Mouse (Mus musculus) heart, postnatal 4 days (tissue): ENCODE measurements around the gene Zfp213. TPM values are rescaled to one million over a fixed set of nuclear protein-coding genes. Genes with fewer than 3 reads are reported as not detected.
"Not testable (repeated sequence)": the region's sequence is repeated elsewhere in the genome, so short reads cannot be mapped to it uniquely, and the experiment has no call there.

Experiments
- DNase-seq: peaks from one replicate; pipeline ENCODE4 v3.0.0; 2021
- total RNA-seq, 2 experiments: library from RNA; stranded (reverse); gene quantifications; 2 replicates each; pipeline ENCODE4 v1.2.3; 2021

The Zfp213 gene
- total RNA-seq, 2 experiments from 2014 or later = 5.8 to 6.3 TPM

DNA sequence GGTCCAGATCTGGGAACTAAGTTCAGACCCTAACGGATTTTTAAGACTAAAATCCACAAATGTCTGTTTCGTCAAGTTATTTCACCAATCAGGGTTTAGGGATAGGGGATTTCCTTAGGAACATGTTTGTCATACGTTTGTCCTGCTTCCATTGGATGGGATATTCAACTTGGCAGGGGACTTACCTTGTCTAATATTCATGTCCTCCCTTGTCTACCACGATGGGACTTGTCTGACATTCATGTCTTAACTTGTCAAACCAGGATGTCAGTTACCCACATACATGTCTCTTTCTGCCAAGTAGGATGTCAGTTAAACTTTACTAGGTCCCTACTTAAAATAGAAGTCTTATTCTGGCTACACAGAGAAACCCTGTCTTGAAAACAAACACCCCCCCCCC lies 20.1 kb downstream of the Zfp213 start:
- no peak for DNase-seq

DNA sequence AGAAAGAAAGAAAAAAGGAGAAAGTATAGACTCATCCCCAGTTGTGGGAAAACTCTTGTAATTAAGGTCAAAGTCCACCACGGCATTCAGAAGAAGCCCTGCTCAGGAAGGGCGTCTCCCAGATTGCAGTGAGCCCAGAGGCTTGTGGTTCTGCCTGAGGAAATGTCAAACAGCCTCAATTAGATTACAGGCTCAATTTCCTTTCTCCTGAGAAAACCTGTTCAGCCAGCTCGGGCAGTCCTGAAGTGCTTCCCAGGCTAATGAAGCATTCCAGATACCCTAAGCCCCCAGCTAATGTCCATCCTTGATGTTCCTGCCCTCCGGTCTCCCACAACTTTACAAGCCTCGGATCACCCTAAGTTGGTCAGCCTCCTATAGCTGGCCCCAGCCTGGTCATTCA lies 20.7 kb downstream of the Zfp213 start:
- DNase-seq = no peak

DNA sequence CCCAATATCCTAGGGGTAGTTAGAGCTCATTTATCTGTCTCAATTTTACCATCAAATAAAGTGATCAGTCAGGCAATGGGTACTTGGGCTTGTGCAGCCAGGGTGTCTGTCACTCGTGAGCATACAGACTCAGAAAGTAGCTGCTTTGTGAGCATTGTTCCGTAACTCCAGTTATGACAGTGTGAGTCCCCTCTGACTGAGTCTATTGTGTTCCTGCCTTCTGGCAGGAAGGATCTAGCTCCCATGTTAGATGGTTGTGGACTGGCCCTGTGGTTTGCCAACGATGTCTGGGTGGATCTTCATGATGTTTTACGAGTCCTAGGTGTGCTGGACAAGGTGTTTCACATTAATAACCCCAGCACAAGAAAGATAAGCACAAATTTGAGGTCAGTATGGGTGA lies 21.2 kb downstream of the Zfp213 start:
- no peak for DNase-seq

DNA sequence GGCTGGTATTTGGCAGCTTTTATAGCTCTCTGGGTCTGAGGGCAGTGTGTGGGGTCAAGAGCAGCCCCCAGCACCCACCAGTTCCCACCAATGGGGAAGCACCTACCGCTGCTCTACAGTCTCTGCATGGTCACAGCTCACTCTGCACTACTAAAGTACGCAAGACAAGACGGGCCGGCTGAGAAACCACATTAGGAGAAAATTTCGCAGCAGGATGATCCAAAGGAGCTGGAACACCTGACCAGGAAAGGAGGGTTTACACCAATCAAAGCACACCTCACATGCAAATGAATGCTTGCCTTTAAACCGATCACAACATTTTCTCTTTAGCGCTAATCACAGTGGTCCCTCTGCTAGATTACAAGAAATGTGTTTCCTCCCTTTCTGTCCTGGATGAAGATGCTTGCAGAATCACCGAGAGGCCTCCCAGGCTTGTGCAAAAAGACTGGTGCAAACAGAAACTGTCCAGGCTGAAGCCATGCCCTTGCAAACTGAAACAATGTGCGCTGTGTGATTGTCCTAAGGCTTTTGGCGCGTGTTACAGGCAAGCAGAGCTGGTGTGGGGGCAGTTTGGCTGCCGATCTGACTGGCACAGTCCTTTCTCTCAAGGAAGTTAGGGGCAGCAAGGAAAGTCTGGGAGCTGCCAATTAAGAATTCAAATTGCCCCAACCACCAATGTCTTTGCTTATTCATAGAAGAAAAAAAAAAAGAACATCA lies 21.9 kb downstream of the Zfp213 start:
- no peak for DNase-seq

DNA sequence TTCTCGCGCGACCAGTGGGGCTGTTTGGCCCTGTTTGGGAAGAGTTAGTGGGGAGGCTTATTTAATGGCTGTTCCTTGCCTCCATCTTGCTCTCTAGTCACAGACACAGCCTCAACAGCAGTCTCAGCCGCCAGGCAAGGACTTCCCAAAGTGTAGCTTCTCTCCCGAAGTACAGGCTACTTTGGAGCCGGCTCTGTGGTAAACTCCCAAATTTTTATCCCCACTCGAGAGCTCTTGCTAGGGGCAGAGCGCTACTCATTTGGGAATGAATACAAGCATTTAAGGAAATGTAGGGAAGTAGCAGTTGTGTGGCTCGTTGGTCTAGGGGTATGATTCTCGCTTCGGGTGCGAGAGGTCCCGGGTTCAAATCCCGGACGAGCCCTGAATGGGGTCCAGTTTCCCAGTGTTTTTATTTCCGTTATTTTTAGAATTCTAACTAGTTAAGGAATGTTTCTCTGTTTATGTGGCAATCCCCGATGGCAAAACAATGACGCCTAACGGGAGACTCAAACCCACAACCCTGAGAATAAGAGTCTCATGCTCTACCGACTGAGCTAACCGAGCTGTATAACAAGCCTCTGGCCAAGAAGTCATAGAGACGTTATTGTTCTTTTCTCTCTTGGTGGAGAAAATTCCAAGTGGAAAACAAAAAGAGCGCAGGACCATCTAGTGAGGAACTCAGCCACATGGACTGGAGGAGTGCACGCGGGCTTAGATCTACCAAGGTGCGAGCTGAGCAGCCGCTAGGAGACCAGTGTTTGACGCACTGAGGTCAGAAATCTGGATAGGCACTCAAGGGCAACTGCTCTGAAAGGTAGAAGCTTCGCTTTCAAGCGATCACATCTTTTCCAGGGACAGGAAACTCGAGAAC lies 23.2 kb downstream of the Zfp213 start:
- no peak for DNase-seq

DNA sequence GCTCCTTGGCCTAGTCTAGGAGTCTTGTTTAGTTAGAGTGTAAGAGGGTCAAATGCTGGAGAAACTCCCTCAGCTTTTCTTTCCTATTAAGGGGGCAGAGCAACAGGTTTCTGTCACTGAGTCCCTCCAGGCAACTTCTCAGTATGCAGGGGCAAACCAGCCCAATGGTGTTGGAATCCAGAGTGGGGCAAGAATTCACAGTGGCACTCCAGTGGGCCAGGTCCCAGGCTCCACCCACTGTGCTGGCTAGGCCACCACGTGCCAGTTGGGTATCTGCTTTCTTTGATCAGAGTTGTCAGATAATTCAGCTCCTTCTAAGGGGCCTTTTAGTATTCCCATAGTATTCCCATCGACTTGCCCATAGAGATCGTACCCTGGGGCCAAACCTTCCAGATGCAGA lies 23.9 kb downstream of the Zfp213 start:
- no peak for DNase-seq

DNA sequence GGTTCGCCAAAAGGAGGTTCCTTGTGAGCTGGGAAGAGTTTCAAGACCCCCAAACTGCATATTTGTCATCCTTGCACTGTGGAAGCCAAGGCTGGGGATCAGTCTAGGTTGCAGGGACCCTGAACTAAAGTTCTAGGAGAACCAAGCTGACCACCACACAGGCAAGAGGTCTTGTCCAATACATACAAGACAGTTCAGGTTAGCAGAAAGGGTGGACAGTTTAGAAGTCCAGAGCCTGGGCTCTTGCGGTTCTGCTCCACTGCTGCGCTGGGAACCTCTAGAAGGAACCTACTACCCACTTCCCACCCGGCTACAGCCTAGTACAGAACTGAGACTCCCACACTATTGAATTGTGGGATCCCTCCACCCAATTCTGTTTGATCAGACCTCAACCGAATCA lies 24.4 kb downstream of the Zfp213 start:
- DNase-seq = no peak

DNA sequence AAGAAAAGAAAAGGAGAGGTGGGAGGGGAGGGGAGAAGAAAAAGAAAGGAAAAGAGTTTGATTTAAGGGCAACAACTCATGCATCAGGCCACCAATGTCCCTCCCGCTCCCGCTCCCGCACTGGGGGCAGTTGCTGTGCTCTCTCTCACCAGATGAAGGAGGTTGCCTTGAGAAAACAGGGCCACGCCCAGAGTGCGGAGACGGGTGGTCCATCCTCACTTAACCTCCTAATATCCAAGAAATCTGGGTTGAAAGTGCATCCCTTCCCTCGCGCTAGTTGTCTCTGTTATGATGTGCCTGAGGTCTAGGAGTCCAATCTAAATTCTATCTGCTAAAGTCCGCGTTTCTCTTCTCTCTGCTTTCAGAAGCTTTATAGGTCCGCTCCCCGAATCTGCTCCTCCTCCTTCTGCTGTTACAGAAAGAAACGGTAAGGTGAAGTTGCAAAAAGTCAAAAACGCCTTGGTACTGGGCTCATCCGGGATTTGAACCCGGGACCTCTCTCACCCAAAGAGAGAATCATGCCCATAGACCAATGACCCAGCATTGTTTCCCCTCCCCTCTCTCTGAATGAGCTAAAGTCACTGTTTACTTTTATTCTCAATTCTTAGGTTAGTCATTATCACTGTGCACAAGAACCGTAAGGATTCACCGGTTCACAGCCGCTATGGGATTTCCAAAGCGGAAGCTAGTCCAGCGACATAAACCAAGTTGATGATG lies 25.6 kb downstream of the Zfp213 start:
- no peak for DNase-seq

DNA sequence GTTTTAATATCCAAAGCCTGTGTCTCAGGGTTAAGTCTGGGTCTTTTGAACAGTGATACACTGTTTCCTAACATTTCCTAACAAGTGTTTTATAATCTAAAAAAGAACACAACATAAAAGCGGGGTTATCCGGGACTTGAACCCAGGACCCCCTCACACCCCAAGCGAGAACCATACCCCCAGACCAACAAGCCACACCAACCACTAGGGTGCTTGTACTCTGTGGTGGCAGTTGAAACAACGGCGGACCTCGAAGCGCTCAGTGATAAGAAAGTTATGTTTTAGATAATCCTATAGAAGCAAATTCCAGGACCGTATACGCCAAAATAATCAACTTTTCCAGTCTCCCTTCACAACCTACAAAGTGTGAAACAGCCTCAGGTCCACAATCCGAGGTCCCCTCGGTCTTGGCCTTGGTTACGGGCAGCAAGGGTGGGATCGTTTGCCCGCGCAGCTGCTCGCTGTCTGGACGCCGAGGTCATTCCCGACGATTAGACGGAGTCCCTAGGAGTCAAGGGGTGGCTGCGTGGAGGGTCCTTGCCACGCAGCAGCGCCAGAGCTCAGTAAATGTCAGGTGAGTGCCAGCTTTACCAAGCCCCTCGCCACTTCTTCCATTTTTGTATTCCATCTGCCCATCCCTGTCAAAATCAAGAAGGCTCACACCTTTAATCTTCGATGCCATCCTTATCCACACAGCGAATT lies 26.3 kb downstream of the Zfp213 start:
- no peak for DNase-seq

DNA sequence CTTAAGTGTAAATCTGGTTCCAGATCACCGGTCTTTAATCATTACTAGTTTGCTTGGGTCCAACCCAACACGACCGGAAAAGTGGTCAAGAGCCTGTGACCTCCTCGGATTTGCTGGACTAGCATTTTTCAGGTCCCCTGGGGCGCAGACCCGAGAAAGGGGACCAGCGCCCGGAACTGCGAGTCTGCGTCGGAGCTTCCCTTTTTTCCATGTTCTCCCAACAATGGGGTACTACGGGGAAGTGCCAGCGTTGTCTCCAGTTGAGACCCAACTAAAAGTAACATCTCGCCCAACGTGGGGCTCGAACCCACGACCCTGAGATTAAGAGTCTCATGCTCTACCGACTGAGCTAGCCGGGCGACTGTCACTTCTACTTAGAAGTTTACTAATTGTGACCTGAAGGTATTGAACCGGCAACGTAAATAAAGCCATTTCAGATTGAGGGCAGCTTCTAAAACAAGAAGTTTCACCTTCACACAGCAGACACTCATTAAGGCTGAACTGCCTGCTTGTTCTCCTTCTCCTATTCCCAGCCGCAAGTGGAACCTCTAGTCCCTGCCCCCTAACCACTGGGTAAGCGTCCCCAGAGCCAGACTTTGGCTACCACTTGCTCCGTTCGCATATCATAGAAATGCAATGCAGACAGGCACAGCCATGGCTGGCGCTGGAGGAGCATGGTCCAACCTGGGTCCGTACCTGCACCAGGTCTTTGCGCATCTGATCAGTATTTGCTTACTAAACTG lies 28.8 kb downstream of the Zfp213 start:
- DNase-seq = peak; percentile 5

DNA sequence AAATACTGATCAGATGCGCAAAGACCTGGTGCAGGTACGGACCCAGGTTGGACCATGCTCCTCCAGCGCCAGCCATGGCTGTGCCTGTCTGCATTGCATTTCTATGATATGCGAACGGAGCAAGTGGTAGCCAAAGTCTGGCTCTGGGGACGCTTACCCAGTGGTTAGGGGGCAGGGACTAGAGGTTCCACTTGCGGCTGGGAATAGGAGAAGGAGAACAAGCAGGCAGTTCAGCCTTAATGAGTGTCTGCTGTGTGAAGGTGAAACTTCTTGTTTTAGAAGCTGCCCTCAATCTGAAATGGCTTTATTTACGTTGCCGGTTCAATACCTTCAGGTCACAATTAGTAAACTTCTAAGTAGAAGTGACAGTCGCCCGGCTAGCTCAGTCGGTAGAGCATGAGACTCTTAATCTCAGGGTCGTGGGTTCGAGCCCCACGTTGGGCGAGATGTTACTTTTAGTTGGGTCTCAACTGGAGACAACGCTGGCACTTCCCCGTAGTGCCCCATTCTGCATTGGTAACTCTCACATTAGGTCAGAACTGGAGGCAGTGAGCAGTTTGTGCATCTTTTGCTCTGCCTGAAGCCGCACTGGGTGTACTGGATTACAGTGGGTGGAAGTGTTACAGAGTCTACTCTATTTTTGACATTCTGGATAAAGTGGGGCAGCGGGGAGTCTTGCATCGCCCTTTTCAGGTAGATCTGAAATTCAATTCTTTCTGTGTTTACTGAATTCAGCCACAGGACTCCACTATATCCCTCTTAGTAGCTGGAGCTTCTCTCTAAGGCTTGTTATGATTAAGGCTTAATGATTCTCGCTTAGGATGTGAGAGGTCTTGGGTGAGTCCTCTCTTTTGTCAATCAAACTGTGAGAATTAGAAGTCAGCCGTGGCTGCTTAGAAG lies 30.2 kb downstream of the Zfp213 start:
- not testable (repeated sequence) for DNase-seq

DNA sequence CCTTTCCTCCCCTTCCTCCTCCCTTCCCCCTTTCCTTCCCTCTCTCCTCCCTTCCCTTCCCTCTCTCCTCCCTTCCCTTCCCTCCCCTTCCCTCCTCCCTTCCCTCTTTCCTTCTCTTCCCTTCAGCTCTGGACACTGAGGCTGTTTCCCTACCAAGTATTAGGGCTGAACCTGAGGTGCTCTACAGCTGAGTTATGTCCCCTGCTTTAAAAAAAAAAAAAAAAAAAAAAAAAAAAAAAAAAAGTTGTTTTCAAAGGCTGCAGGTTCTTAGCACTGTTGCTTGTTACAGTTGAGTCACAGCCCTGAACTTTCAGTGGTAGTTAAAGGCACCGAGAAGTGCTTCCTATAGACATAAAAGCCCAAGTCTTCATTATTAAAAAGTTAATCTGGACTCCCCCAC lies 32.6 kb downstream of the Zfp213 start:
- DNase-seq = not testable (repeated sequence)

DNA sequence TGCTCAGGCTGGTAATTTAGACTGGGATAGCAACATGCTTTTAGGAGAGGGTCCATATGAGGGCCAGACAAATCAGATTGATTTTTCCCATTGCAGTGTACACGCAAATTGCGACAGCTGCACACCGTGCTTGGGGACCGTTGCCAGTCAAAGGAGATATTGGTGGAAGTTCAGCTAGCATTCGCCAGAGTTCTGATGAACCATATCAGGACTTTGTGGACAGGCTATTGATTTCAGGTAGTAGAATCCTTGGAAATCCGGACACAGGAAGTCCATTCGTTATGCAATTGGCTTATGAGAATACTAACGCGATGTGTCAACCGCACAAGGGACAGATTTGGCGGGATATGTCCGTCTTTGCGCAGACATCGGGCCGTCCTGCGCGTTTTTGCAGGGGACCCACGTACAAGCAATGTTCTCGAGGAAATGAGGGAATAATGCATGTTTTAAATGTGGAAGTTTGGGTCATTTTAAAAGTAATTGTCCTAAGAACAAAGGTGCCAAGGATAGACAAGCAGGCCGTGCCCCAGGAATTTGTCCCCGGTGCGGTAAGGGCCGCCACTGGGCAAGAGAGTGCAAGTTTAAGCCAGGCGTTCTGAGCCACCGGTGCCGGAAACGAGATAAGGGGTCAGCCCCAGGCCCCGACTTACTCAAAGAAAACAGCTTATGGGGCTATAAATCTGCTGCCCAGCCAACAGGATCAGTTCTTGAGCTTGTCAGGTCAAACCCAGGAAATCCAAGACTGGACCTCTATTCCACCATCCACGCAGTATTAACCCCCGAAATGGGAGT lies 40.9 kb downstream of the Zfp213 start:
- DNase-seq = not testable (repeated sequence)

DNA sequence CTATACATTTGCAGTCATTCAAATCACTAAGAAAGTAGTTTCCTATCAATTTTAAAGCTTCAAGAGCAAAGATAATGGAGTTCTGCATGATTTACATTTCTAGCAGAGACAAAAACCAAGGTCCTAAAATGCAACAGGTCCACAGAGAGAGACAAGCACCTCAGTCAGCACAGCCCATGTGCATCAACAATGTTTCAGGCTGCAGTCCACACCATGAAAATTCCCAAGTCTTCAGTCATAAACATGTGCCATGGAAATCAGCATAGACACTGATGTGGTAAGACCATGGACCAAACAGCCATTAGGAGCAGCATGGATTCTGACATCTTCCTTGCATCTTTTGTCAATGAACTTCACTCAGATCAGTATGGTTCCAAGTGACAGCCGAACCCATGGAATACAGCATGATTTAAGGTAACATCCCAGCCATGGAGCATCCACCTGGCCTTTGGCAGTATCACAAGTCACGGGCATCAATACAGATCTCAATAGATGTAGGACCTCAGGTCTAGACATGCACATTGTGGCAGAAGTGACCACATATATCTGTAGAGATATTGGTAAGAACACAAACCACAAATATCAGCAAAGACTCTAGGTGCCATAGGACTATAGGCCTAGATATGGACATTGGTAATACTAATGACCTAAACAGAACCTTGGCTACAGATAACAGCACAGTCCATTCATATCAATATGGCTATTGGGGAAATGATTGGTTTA lies 45.2 kb downstream of the Zfp213 start:
- DNase-seq = no peak

Other genes with a start within 250 kb of the Zfp213 start
- gene Vmn2r115, start 220.5 kb downstream of the Zfp213 start, total RNA-seq = not detected
- not detected for gene Vmn2r116, start 179.6 kb downstream of the Zfp213 start, total RNA-seq
- not detected for gene Vmn2r117, start 84.5 kb downstream of the Zfp213 start, total RNA-seq
- 10 to 100 TPM in 1 of 2 experiments, 1 to 10 TPM in 1; 9.3 to 10.3 TPM for gene Zfp13, start 35.2 kb upstream of the Zfp213 start, total RNA-seq
- gene Zscan10, start 36.6 kb upstream of the Zfp213 start, total RNA-seq = not detected
- under 1 TPM; 0.48 to 0.50 TPM for gene Mmp25, start 81.0 kb upstream of the Zfp213 start, total RNA-seq
- gene Bicdl2, start 96.3 kb upstream of the Zfp213 start, total RNA-seq = under 1 TPM in 1 of 2 experiments, not detected in 1; 0.14 TPM
- 100 to 1,000 TPM; 214 to 238 TPM for gene Hcfc1r1, start 109.4 kb upstream of the Zfp213 start, total RNA-seq
- gene Thoc6, start 109.6 kb upstream of the Zfp213 start, total RNA-seq = 10 to 100 TPM; 24.8 to 28.8 TPM
- gene Tnfrsf12a, start 113.2 kb upstream of the Zfp213 start, total RNA-seq = 100 to 1,000 TPM; 212 to 246 TPM
- gene Cldn6, start 115.0 kb upstream of the Zfp213 start, total RNA-seq = not detected
- gene Cldn9, start 119.8 kb upstream of the Zfp213 start, total RNA-seq = not detected
- not detected for gene 1520401A03Rik, start 158.5 kb upstream of the Zfp213 start, total RNA-seq
- gene Pkmyt1, start 162.1 kb upstream of the Zfp213 start, total RNA-seq = 10 to 100 TPM; 16.6 to 16.7 TPM
- gene Paqr4, start 176.6 kb upstream of the Zfp213 start, total RNA-seq = 10 to 100 TPM; 19.1 to 19.3 TPM
- gene Kremen2, start 181.6 kb upstream of the Zfp213 start, total RNA-seq = not detected
- 10 to 100 TPM; 32.8 to 33.4 TPM for gene Flywch1, start 207.4 kb upstream of the Zfp213 start, total RNA-seq
- gene Flywch2, start 221.8 kb upstream of the Zfp213 start, total RNA-seq = 1 to 10 TPM; 1.2 to 2.2 TPM
- gene Srrm2, start 226.3 kb upstream of the Zfp213 start, total RNA-seq = 100 to 1,000 TPM; 275 to 287 TPM